Mouse (Mus musculus): ENCODE results near the gene Gclm. TPM values are rescaled to one million over a fixed set of nuclear protein-coding genes. Genes with fewer than 3 reads are reported as not detected.

Gene Gclm
- polyA plus RNA-seq, 1 experiment from 2014 or later: 102 TPM

GRCm38 (mm10) chr3:122300983-122301919 lies 55.9 kb downstream of the Gclm start:
- Histone ChIP-seq H3K27me3 (no peaks in the 10 kb centered on the region), H3K4me3 (replicated peaks) (no peak overlapping the region), H3K27ac (peak overlapping the region; percentile 51), H3K9me3 (replicated peaks) (no peaks in the 10 kb centered on the region), H3K9ac (no peak overlapping the region), H3K36me3 (no peaks in the 10 kb centered on the region), H3K4me1 (peaks cover 12% of the 10 kb centered on the region; the same call in 1 of the 2 replicates), H3K4me2 (no peak overlapping the region)
- ATAC-seq (replicated peaks; ENCODE audit: low FRiP score): peak; percentile 72; the same call in 1 of the 2 replicates
- 61% methylated on average over 9 of the region's 9 CpGs for WGBS

GRCm38 (mm10) chr3:122304560-122304959 lies 59.2 kb downstream of the Gclm start:
- Histone ChIP-seq H3K4me3 (replicated peaks) (no peak overlapping the region), H3K27me3 (0 out of 2 replicates have a peak, but pooled peaks cover 6% of the 10 kb centered on the region), H3K4me1 (peaks cover 12% of the 10 kb centered on the region; the same call in 1 of the 2 replicates), H3K9me3 (replicated peaks) (no peaks in the 10 kb centered on the region), H3K36me3 (no peaks in the 10 kb centered on the region), H3K4me2 (no peak overlapping the region), H3K9ac (no peak overlapping the region), H3K27ac (no peak overlapping the region)
- ATAC-seq (replicated peaks; ENCODE audit: low FRiP score): no peak
- 85% methylated on average over 4 of the region's 4 CpGs for WGBS

- no peaks in the 10 kb centered on the region for H3K9me3 ChIP-seq (replicated peaks)
- WGBS: 63% methylated on average over 4 of the region's 4 CpGs
- no peak overlapping the region for H3K27ac ChIP-seq
- no peak overlapping the region for H3K4me2 ChIP-seq
- 0 out of 2 replicates have a peak, but pooled peaks cover 9% of the 10 kb centered on the region for H3K27me3 ChIP-seq
- H3K9ac ChIP-seq: no peak overlapping the region
- H3K4me1 ChIP-seq: peaks cover 3% of the 10 kb centered on the region; the same call in 1 of the 2 replicates
- no peak overlapping the region for H3K4me3 ChIP-seq (replicated peaks)
- no peaks in the 10 kb centered on the region for H3K36me3 ChIP-seq
- ATAC-seq (replicated peaks; ENCODE audit: low FRiP score): no peak
Measured at GRCm38 (mm10) chr3:122307894-122308671, 62.7 kb downstream of the Gclm start.

GRCm38 (mm10) chr3:122308981-122309380 lies 63.6 kb downstream of the Gclm start:
- H3K27ac ChIP-seq: no peak overlapping the region
- peaks cover 9% of the 10 kb centered on the region; the same call in 1 of the 2 replicates for H3K4me1 ChIP-seq
- 29% methylated on average over 6 of the region's 6 CpGs for WGBS
- no peak for ATAC-seq (replicated peaks; ENCODE audit: low FRiP score)
- no peak overlapping the region for H3K9ac ChIP-seq
- H3K9me3 ChIP-seq (replicated peaks): no peaks in the 10 kb centered on the region
- no peaks in the 10 kb centered on the region for H3K36me3 ChIP-seq
- H3K4me3 ChIP-seq (replicated peaks): no peak overlapping the region
- 0 out of 2 replicates have a peak, but pooled peaks cover 9% of the 10 kb centered on the region for H3K27me3 ChIP-seq
- H3K4me2 ChIP-seq: no peak overlapping the region

GRCm38 (mm10) chr3:122312078-122312477 lies 66.7 kb downstream of the Gclm start:
- Histone ChIP-seq H3K4me3 (replicated peaks) (no peak overlapping the region), H3K27me3 (0 out of 2 replicates have a peak, but pooled peaks cover 9% of the 10 kb centered on the region), H3K4me2 (no peak overlapping the region), H3K36me3 (no peaks in the 10 kb centered on the region), H3K4me1 (peaks cover 15% of the 10 kb centered on the region), H3K27ac (no peak overlapping the region), H3K9me3 (replicated peaks) (no peaks in the 10 kb centered on the region), H3K9ac (no peak overlapping the region)
- 17% methylated on average over 2 of the region's 2 CpGs for WGBS
- ATAC-seq (replicated peaks; ENCODE audit: low FRiP score): 0 out of 2 replicates have a peak, but pooled peaks have one; percentile 56

GRCm38 (mm10) chr3:122312936-122313629 lies 67.7 kb downstream of the Gclm start:
- Histone ChIP-seq H3K4me2 (no peak overlapping the region), H3K4me1 (peaks cover 15% of the 10 kb centered on the region), H3K4me3 (replicated peaks) (no peak overlapping the region), H3K9ac (no peak overlapping the region), H3K36me3 (no peaks in the 10 kb centered on the region), H3K27me3 (0 out of 2 replicates have a peak, but pooled peaks cover 9% of the 10 kb centered on the region), H3K9me3 (replicated peaks) (no peaks in the 10 kb centered on the region), H3K27ac (no peak overlapping the region)
- WGBS: 73% methylated on average over 10 of the region's 10 CpGs
- peak; percentile 31; the same call in 1 of the 2 replicates for ATAC-seq (replicated peaks; ENCODE audit: low FRiP score)

- Histone ChIP-seq H3K9me3 (replicated peaks) (no peaks in the 10 kb centered on the region), H3K4me1 (peaks cover 15% of the 10 kb centered on the region), H3K36me3 (no peaks in the 10 kb centered on the region), H3K9ac (no peak overlapping the region), H3K27ac (no peak overlapping the region), H3K4me2 (no peak overlapping the region), H3K27me3 (0 out of 2 replicates have a peak, but pooled peaks cover 5% of the 10 kb centered on the region), H3K4me3 (replicated peaks) (no peak overlapping the region)
- 62% methylated on average over 7 of the region's 7 CpGs for whole genome bisulfite sequencing
- ATAC-seq (replicated peaks; ENCODE audit: low FRiP score): no peak
Measured at GRCm38 (mm10) chr3:122313936-122314335, 68.6 kb downstream of the Gclm start.

GRCm38 (mm10) chr3:122316621-122317020 lies 71.3 kb downstream of the Gclm start:
- Histone ChIP-seq H3K27ac (peak overlapping the region; percentile 51), H3K9ac (no peak overlapping the region), H3K4me1 (peaks cover 15% of the 10 kb centered on the region), H3K36me3 (no peaks in the 10 kb centered on the region), H3K27me3 (no peaks in the 10 kb centered on the region), H3K9me3 (replicated peaks) (no peaks in the 10 kb centered on the region), H3K4me2 (peak overlapping the region; percentile 28), H3K4me3 (replicated peaks) (0 out of 2 replicates have a peak overlapping the region, but pooled peaks have one; percentile 7)
- ATAC-seq (replicated peaks; ENCODE audit: low FRiP score): no peak
- WGBS: 30% methylated on average over 11 of the region's 11 CpGs

GRCm38 (mm10) chr3:122317339-122317738 lies 72.0 kb downstream of the Gclm start:
- no peak for ATAC-seq (replicated peaks; ENCODE audit: low FRiP score)
- Histone ChIP-seq H3K27me3 (no peaks in the 10 kb centered on the region), H3K36me3 (no peaks in the 10 kb centered on the region), H3K4me1 (peaks cover 22% of the 10 kb centered on the region), H3K4me3 (replicated peaks) (no peak overlapping the region), H3K9me3 (replicated peaks) (no peaks in the 10 kb centered on the region), H3K4me2 (no peak overlapping the region), H3K9ac (no peak overlapping the region), H3K27ac (no peak overlapping the region)
- 85% methylated on average over 6 of the region's 6 CpGs for WGBS

All from kidney, embryonic 15.5 days (tissue).